ENCODE assay signal across 18 mouse cellular contexts in genomic region chr1:39884803-39885515, GRCm38 (mm10). TPM values are rescaled to one million over a fixed set of nuclear protein-coding genes. Genes with fewer than 3 reads are reported as not detected.
DNase-seq lines count a peak whose midpoint lies in the region; ATAC-seq and TF ChIP-seq lines count a peak whose summit lies in the region.
"Had no signal": no experiment of that assay in that cellular context is flagged by ENCODE, and none has a peak within 500 bp of the region (broad histone marks: within the 10 kb centered on the region; RNA-seq: fewer than 3 reads in every experiment).

No protein-coding gene starts in this region.

- no peak overlapping the region for H3K4me3 ChIP-seq in lung, embryonic 14.5 days (ENCODE audit: low read depth, low read length)
- no peak overlapping the region for H3K4me3 ChIP-seq in forebrain, embryonic 14.5 days (ENCODE audit: low read depth, low read length)
- H3K4me3 ChIP-seq in neural tube, embryonic 12.5 days, result no peak overlapping the region
- no peak overlapping the region for H3K4me3 ChIP-seq in heart, embryonic 10.5 days
- H3K4me3 ChIP-seq: erythroblast, embryonic 14.5 days; gastrocnemius, adult 2 months had no signal

- WGBS in lung, embryonic 14.5 days, result 60% methylated on average over 16 of the region's 16 CpGs
- WGBS in forebrain, embryonic 14.5 days, result 29% methylated on average over 16 of the region's 16 CpGs
- WGBS in neural tube, embryonic 12.5 days, result 31% methylated on average over 16 of the region's 16 CpGs
- 59% methylated on average over 16 of the region's 16 CpGs for WGBS in heart, embryonic 10.5 days

- peak; percentile 15 for DNase-seq in lung, embryonic 14.5 days
- no peak for DNase-seq in lung, postnatal 10 days
- peak; percentile 59 for DNase-seq in embryo, embryonic 10 days (ENCODE audit: low spot score)
- peak; percentile 59 for DNase-seq in forebrain, embryonic 14.5 days (ENCODE audit: low spot score)
- DNase-seq in heart, embryonic 10.5 days (ENCODE audit: low spot score), result no peak
- DNase-seq in cerebellum, adult 9-10 months, result no peak
- DNase-seq: B cell, adult 2 months; cerebellum, postnatal 14 days; gastrocnemius, adult 2 months; heart, postnatal 4 days; layer of hippocampus, adult 9-11 months; left cerebral cortex, postnatal 4 days; lung, adult 18-20 months; right cerebral cortex, postnatal 14 days; thymus, postnatal 14 days had no signal

- TF ChIP-seq CTCF in lung, embryonic 14.5 days (IDR thresholded peaks at IDR 0.05; ENCODE audit: low read depth), result no peak

- no peaks in the 10 kb centered on the region for H3K36me3 ChIP-seq in lung, embryonic 14.5 days (ENCODE audit: insufficient read depth)
- H3K36me3 ChIP-seq in forebrain, embryonic 14.5 days (ENCODE audit: control insufficient read depth, insufficient read depth, low read length), result no peaks in the 10 kb centered on the region
- no peaks in the 10 kb centered on the region for H3K36me3 ChIP-seq in neural tube, embryonic 12.5 days
- no peaks in the 10 kb centered on the region for H3K36me3 ChIP-seq in heart, embryonic 10.5 days

- H3K4me2 ChIP-seq in lung, embryonic 14.5 days, result no peak overlapping the region
- H3K4me2 ChIP-seq in forebrain, embryonic 14.5 days (ENCODE audit: low read length), result peak overlapping the region; percentile 15; the same call in 1 of the 2 replicates
- H3K4me2 ChIP-seq in neural tube, embryonic 12.5 days (replicated peaks), result 0 out of 2 replicates have a peak overlapping the region, but pooled peaks have one; percentile 23

- ATAC-seq in lung, embryonic 14.5 days (ENCODE audit: insufficient read depth), result peak; percentile 35; the same call in 1 of the 2 replicates
- peak; percentile 77 for ATAC-seq in forebrain, embryonic 14.5 days
- peak; percentile 44 for ATAC-seq in neural tube, embryonic 12.5 days (ENCODE audit: low FRiP score, low read depth)
- no peak for ATAC-seq in megakaryocyte, adult 5-6 weeks (ENCODE audit: poor library complexity, severe bottlenecking)

- H3K9ac ChIP-seq in lung, embryonic 14.5 days, result no peak overlapping the region
- H3K9ac ChIP-seq in forebrain, embryonic 14.5 days (ENCODE audit: low read length), result 0 out of 2 replicates have a peak overlapping the region, but pooled peaks have one; percentile 17
- H3K9ac ChIP-seq in neural tube, embryonic 12.5 days, result no peak overlapping the region

- no peaks in the 10 kb centered on the region for H3K9me3 ChIP-seq in lung, embryonic 14.5 days (ENCODE audit: low read depth, low read length)
- no peaks in the 10 kb centered on the region for H3K9me3 ChIP-seq in forebrain, embryonic 14.5 days (replicated peaks; ENCODE audit: control insufficient read depth, low read length)
- no peaks in the 10 kb centered on the region for H3K9me3 ChIP-seq in neural tube, embryonic 12.5 days
- no peaks in the 10 kb centered on the region for H3K9me3 ChIP-seq in heart, embryonic 10.5 days

- H3K27me3 ChIP-seq in lung, embryonic 14.5 days (ENCODE audit: insufficient read depth, low read length), result no peaks in the 10 kb centered on the region
- H3K27me3 ChIP-seq in forebrain, embryonic 14.5 days (replicated peaks; ENCODE audit: control insufficient read depth, insufficient read depth, low read length), result no peaks in the 10 kb centered on the region
- no peaks in the 10 kb centered on the region for H3K27me3 ChIP-seq in neural tube, embryonic 12.5 days (replicated peaks)
- H3K27me3 ChIP-seq in heart, embryonic 10.5 days (ENCODE audit: insufficient read depth, poor library complexity, severe bottlenecking), result no peaks in the 10 kb centered on the region

- H3K27ac ChIP-seq in lung, embryonic 14.5 days (ENCODE audit: low read depth), result no peak overlapping the region; the same call in 1 of the 2 replicates
- no peak overlapping the region; the same call in 1 of the 2 replicates for H3K27ac ChIP-seq in forebrain, embryonic 14.5 days (ENCODE audit: low read depth, low read length)
- no peak overlapping the region for H3K27ac ChIP-seq in neural tube, embryonic 12.5 days
- H3K27ac ChIP-seq in heart, embryonic 10.5 days, result no peak overlapping the region
- H3K27ac ChIP-seq: gastrocnemius, adult 2 months had no signal

- no peaks in the 10 kb centered on the region for H3K4me1 ChIP-seq in lung, embryonic 14.5 days (ENCODE audit: insufficient read depth)
- H3K4me1 ChIP-seq in forebrain, embryonic 14.5 days (ENCODE audit: control insufficient read depth, insufficient read depth, low read length), result peaks cover 3% of the 10 kb centered on the region
- H3K4me1 ChIP-seq in neural tube, embryonic 12.5 days, result peaks cover 10% of the 10 kb centered on the region; the same call in 1 of the 2 replicates
- peaks cover 5% of the 10 kb centered on the region; the same call in 1 of the 2 replicates for H3K4me1 ChIP-seq in heart, embryonic 10.5 days

RNA-seq across cellular contexts. Expression of gene Map4k4, which starts 15.8 kb away (rescaled TPM):
- polyA plus RNA-seq in lung, embryonic 14.5 days (2014; fragmentation: Nextera tagmentation; extraction: Ambion mirVana), result 44.7 and 49.3 TPM in 2 replicates
- 29.2 and 36.2 TPM in 2 replicates for polyA plus RNA-seq in forebrain, embryonic 14.5 days (2014; fragmentation: Nextera tagmentation; extraction: Ambion mirVana)
- polyA plus RNA-seq in neural tube, embryonic 12.5 days (2016; fragmentation: Nextera tagmentation; extraction: Ambion mirVana), result 65.8 and 69.4 TPM in 2 replicates
- polyA plus RNA-seq in heart, embryonic 10.5 days (2016; fragmentation: Nextera tagmentation; extraction: Ambion mirVana), result 19.0 and 24.7 TPM in 2 replicates
- 52.1 and 52.3 TPM in 2 replicates for total RNA-seq in megakaryocyte, adult 5-6 weeks (2015)
- 190 and 228 TPM in 2 replicates for total RNA-seq in megakaryocyte, adult 5-6 weeks (2017)

Comparison
In these comparisons a context has a peak if more than half of its experiments do, and no peak if none do; other contexts are left out.
1. DNase-seq: peak in lung, embryonic 14.5 days (single experiment), embryo, embryonic 10 days (single experiment) and forebrain, embryonic 14.5 days (single experiment); none in lung, postnatal 10 days (single experiment), heart, embryonic 10.5 days (single experiment) and cerebellum, adult 9-10 months (single experiment).